Mouse (Mus musculus) myocyte (in vitro differentiated cells): ENCODE results near the gene Srsf3.

Experiments used
- CEBPB ChIP-seq: IDR thresholded peaks from 2 replicates; pipeline ENCODE4 v1.6.1; 2011; ENCODE audit warnings: mild to moderate bottlenecking, moderate library complexity; ENCODE audit not compliant: poor library complexity, insufficient read depth, severe bottlenecking
- E2F4 ChIP-seq: IDR thresholded peaks from one replicate; pipeline ENCODE4 v1.6.1; 2011; ENCODE audit warnings: mild to moderate bottlenecking, control low read depth, moderate library complexity; ENCODE audit not compliant: insufficient read depth
- MAX ChIP-seq: IDR thresholded peaks from one replicate; pipeline ENCODE4 v1.6.1; 2011; ENCODE audit warnings: low read depth, mild to moderate bottlenecking, control low read depth
- POLR2A ChIP-seq: IDR thresholded peaks from one replicate; pipeline ENCODE4 v1.6.1; 2011; ENCODE audit warnings: low read depth, mild to moderate bottlenecking, control low read depth, moderate library complexity; ENCODE audit not compliant: insufficient read length
- POLR2AphosphoS2 ChIP-seq: IDR thresholded peaks from one replicate; pipeline ENCODE4 v1.6.1; 2011; ENCODE audit warnings: low read depth, control low read depth; ENCODE audit not compliant: insufficient read length
- SRF ChIP-seq: IDR thresholded peaks from one replicate; pipeline ENCODE4 v1.6.1; 2011; ENCODE audit warnings: low read depth; ENCODE audit not compliant: control insufficient read depth, insufficient read length
- TCF12 ChIP-seq: IDR thresholded peaks from one replicate; pipeline ENCODE4 v1.6.1; 2011; ENCODE audit warnings: mild to moderate bottlenecking, control low read depth; ENCODE audit not compliant: poor library complexity, insufficient read depth, severe bottlenecking
- TCF3 ChIP-seq: IDR thresholded peaks from one replicate; pipeline ENCODE4 v1.6.1; 2011; ENCODE audit warnings: low read depth, control low read depth; ENCODE audit not compliant: insufficient read length
- USF1 ChIP-seq: IDR thresholded peaks from one replicate; pipeline ENCODE4 v1.6.1; 2011; ENCODE audit warnings: low read depth, mild to moderate bottlenecking, control low read depth, moderate library complexity

DNA sequence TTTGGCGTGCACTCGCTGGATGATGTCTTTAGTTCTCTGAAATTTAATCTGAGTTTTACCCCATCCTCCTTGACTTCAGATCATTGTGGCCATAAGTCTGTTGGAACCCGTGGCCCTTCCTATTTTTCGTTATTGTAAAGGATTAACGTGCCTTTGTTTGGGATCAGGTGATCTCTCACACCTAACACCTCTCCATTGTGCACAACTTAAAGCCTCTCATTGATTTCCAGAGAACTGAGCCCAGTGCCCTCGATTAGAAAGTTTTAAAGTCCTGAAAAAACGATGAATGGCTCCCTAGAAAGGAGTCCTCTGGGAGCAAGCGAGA, 24.1 kb upstream of the Srsf3 start:
- no peak for TF ChIP-seq CEBPB
- no peak for TF ChIP-seq POLR2A
- TF ChIP-seq E2F4, result no peak
- TF ChIP-seq TCF12, result no peak
- TF ChIP-seq USF1, result no peak
- TF ChIP-seq TCF3, result no peak
- TF ChIP-seq MAX, result no peak
- TF ChIP-seq SRF, result no peak
- TF ChIP-seq POLR2AphosphoS2, result no peak
